Mouse (Mus musculus): Measurements from ENCODE around the gene Stx1a. TPM values are rescaled to one million over a fixed set of nuclear protein-coding genes. Genes with fewer than 3 reads are reported as not detected.

Stx1a gene
- polyA plus RNA-seq, 1 experiment: 4.4 TPM

DNA sequence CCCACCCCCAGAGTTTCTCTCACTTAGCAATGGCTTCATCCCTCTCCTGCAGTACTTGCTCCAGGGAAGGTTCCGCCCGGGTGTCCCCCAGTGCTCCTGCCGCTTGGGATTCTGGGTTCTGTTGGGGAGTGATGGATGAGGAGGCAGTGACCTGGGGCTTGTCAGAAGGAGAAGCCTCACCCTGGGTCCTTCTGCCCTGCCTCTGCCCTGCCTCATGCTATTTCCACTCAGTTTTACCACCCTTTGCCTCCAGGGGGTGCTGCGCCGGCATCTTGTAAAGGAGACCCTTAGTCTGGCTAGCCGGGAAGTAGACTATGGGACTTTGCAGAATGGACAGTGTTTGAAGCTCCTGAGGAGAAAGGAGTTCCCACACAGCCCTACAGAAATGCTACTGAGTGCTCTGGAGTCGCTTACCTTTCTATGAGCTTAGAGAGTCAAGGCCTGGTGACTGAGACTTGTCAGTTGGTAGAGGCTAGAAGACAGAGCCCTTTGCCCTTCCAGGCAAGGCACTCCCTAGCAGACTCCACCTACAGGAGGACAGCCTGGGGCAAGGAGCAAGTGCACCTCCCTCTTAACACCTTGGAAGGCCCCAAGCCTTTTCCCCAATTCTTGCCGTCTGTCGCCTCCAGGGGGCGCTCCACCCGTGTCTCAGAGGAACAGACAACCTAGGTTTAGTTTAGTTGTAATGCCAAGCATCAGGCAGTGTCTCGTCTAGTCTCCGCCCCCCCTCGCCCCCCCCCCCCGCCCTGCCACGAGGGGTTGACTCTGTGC is 10.4 kb upstream of the Stx1a start:
- Histone ChIP-seq H3K79me2 (ENCODE audit: control insufficient read depth, insufficient read depth) (no peaks in the 10 kb centered on the region), H3K36me3 (ENCODE audit: control insufficient read depth, insufficient read depth) (no peaks in the 10 kb centered on the region), H3K4me3 (no peak overlapping the region), H3K27me3 (ENCODE audit: control insufficient read depth, insufficient read depth, insufficient read length) (no peaks in the 10 kb centered on the region), H3K4me2 (ENCODE audit: low read depth) (no peak overlapping the region), H3ac (ENCODE audit: control insufficient read depth, insufficient read length) (no peak overlapping the region)
- TF ChIP-seq POLR2AphosphoS2 (IDR thresholded peaks at IDR 0.05; ENCODE audit: insufficient read length, low read depth): no peak
- no peak for TF ChIP-seq USF1 (IDR thresholded peaks at IDR 0.05; ENCODE audit: low read depth)
- TF ChIP-seq POLR2A (IDR thresholded peaks at IDR 0.05; ENCODE audit: insufficient read length, low read depth): no peak
- no peak for TF ChIP-seq MYOD1 (IDR thresholded peaks at IDR 0.05; ENCODE audit: control insufficient read depth in 1 of 3, insufficient read length in 2 of 3, low read depth in 2 of 3)
- TF ChIP-seq CEBPB (IDR thresholded peaks at IDR 0.05; ENCODE audit: insufficient read depth, poor library complexity, severe bottlenecking): no peak
- TF ChIP-seq E2F4 (IDR thresholded peaks at IDR 0.05; ENCODE audit: insufficient read depth): no peak
- no peak for TF ChIP-seq TCF3 (IDR thresholded peaks at IDR 0.05; ENCODE audit: insufficient read length, low read depth)
- TF ChIP-seq MYOG (IDR thresholded peaks at IDR 0.05; ENCODE audit: control insufficient read depth in 1 of 3, insufficient read depth in 1 of 3, insufficient read length in 2 of 3, low read depth in 2 of 3): no peak
- TF ChIP-seq MAX (IDR thresholded peaks at IDR 0.05; ENCODE audit: low read depth): no peak
- no peak for TF ChIP-seq TCF12 (IDR thresholded peaks at IDR 0.05; ENCODE audit: insufficient read depth, poor library complexity, severe bottlenecking)
- TF ChIP-seq REST (IDR thresholded peaks at IDR 0.05; ENCODE audit: insufficient read depth, insufficient read length): no peak
- TF ChIP-seq SRF (IDR thresholded peaks at IDR 0.05; ENCODE audit: control insufficient read depth, insufficient read length, low read depth): no peak

DNA sequence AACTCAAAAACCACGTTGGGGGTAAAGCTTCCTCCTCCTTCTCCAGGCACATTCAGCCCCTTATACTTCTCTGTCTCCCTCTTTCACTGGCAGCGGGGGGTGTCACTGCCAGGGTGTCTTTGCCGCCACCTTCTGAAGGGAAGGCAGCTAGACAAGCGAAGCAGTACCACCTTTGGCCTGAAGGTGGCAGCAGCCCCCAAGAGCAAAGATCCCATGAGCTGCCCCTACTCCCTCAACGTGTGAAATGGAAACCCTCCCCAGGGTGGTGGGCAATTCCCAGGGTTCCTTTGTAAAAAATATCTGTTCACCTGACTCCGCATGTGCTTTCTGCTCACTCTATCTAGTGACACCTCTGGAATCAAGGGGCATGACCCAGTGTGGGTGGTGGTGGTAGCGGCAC is 7.8 kb upstream of the Stx1a start:
- H3K79me2 ChIP-seq (ENCODE audit: control insufficient read depth, insufficient read depth): no peaks in the 10 kb centered on the region
- no peak overlapping the region for H3ac ChIP-seq (ENCODE audit: control insufficient read depth, insufficient read length)
- H3K4me2 ChIP-seq (ENCODE audit: low read depth): no peak overlapping the region
- no peaks in the 10 kb centered on the region for H3K27me3 ChIP-seq (ENCODE audit: control insufficient read depth, insufficient read depth, insufficient read length)
- TF ChIP-seq POLR2AphosphoS2 (IDR thresholded peaks at IDR 0.05; ENCODE audit: insufficient read length, low read depth) (no peak), MYOD1 (IDR thresholded peaks at IDR 0.05; ENCODE audit: control insufficient read depth in 1 of 3, insufficient read length in 2 of 3, low read depth in 2 of 3) (no peak), MYOG (IDR thresholded peaks at IDR 0.05; ENCODE audit: control insufficient read depth in 1 of 3, insufficient read depth in 1 of 3, insufficient read length in 2 of 3, low read depth in 2 of 3) (no peak)
- no peaks in the 10 kb centered on the region for H3K36me3 ChIP-seq (ENCODE audit: control insufficient read depth, insufficient read depth)
- no peak overlapping the region for H3K4me3 ChIP-seq

DNA sequence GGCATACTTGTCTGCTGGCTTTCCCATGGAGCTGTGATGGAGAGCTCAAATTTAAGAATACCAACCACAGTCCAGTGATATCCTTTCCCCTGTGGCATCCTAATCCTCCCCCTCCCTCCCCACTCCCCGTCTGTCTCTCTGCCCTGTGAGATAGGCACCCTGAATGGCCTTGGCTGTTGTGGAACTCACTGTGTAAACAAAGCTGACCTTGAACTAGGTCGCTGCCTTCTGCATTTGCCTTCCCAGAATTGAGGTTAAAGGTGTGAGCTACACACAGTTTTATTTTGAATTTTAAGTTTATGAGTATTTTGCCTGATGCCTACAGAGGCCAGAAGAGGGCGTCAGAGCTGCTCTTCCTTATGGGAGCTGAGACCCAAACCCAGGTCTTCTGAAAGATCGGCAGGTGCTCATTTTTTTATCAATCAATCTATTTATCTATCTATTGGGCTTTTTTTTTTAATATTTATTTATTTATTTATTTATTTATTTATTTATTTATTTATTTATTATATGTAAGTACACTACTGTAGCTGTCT is 7.0 kb upstream of the Stx1a start:
- Histone ChIP-seq H3K4me2 (ENCODE audit: low read depth) (no peak overlapping the region), H3ac (ENCODE audit: control insufficient read depth, insufficient read length) (no peak overlapping the region), H3K4me3 (no peak overlapping the region), H3K79me2 (ENCODE audit: control insufficient read depth, insufficient read depth) (no peaks in the 10 kb centered on the region), H3K36me3 (ENCODE audit: control insufficient read depth, insufficient read depth) (no peaks in the 10 kb centered on the region), H3K27me3 (ENCODE audit: control insufficient read depth, insufficient read depth, insufficient read length) (no peaks in the 10 kb centered on the region)
- no peak for TF ChIP-seq POLR2A (IDR thresholded peaks at IDR 0.05; ENCODE audit: insufficient read length, low read depth)
- no peak for TF ChIP-seq MYOG (IDR thresholded peaks at IDR 0.05; ENCODE audit: control insufficient read depth in 1 of 3, insufficient read depth in 1 of 3, insufficient read length in 2 of 3, low read depth in 2 of 3)
- no peak for TF ChIP-seq TCF12 (IDR thresholded peaks at IDR 0.05; ENCODE audit: insufficient read depth, poor library complexity, severe bottlenecking)
- no peak for TF ChIP-seq USF1 (IDR thresholded peaks at IDR 0.05; ENCODE audit: low read depth)
- TF ChIP-seq E2F4 (IDR thresholded peaks at IDR 0.05; ENCODE audit: insufficient read depth): no peak
- TF ChIP-seq REST (IDR thresholded peaks at IDR 0.05; ENCODE audit: insufficient read depth, insufficient read length): no peak
- no peak for TF ChIP-seq MYOD1 (IDR thresholded peaks at IDR 0.05; ENCODE audit: control insufficient read depth in 1 of 3, insufficient read length in 2 of 3, low read depth in 2 of 3)
- TF ChIP-seq POLR2AphosphoS2 (IDR thresholded peaks at IDR 0.05; ENCODE audit: insufficient read length, low read depth): no peak
- TF ChIP-seq TCF3 (IDR thresholded peaks at IDR 0.05; ENCODE audit: insufficient read length, low read depth): no peak
- TF ChIP-seq MAX (IDR thresholded peaks at IDR 0.05; ENCODE audit: low read depth): no peak
- TF ChIP-seq CEBPB (IDR thresholded peaks at IDR 0.05; ENCODE audit: insufficient read depth, poor library complexity, severe bottlenecking): no peak

DNA sequence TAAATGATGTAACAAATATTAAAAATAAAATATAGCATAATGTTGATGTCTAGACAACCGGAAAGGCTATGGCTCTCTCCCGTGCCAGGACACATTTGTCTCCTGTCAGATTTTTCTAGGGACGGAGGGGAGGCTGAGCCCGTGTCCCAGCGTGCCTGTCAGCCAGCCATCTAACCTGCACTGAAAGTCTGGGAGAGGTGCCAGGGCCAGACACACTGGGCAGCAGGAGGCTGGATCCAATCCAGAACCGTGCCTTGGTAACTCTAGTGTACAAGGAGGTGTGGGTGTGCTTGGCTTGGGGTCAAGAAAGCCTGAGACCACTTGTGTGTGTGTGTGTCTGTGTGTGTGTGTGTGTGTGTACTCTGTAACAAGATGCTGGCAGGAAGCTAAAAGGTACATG is 1.5 kb upstream of the Stx1a start:
- Histone ChIP-seq H3K4me2 (ENCODE audit: low read depth) (no peak overlapping the region), H3ac (ENCODE audit: control insufficient read depth, insufficient read length) (no peak overlapping the region), H3K27me3 (ENCODE audit: control insufficient read depth, insufficient read depth, insufficient read length) (no peaks in the 10 kb centered on the region), H3K36me3 (ENCODE audit: control insufficient read depth, insufficient read depth) (no peaks in the 10 kb centered on the region), H3K79me2 (ENCODE audit: control insufficient read depth, insufficient read depth) (peaks cover 7% of the 10 kb centered on the region), H3K4me3 (no peak overlapping the region)
- TF ChIP-seq SRF (IDR thresholded peaks at IDR 0.05; ENCODE audit: control insufficient read depth, insufficient read length, low read depth) (no peak), USF1 (IDR thresholded peaks at IDR 0.05; ENCODE audit: low read depth) (no peak), TCF3 (IDR thresholded peaks at IDR 0.05; ENCODE audit: insufficient read length, low read depth) (no peak)

DNA sequence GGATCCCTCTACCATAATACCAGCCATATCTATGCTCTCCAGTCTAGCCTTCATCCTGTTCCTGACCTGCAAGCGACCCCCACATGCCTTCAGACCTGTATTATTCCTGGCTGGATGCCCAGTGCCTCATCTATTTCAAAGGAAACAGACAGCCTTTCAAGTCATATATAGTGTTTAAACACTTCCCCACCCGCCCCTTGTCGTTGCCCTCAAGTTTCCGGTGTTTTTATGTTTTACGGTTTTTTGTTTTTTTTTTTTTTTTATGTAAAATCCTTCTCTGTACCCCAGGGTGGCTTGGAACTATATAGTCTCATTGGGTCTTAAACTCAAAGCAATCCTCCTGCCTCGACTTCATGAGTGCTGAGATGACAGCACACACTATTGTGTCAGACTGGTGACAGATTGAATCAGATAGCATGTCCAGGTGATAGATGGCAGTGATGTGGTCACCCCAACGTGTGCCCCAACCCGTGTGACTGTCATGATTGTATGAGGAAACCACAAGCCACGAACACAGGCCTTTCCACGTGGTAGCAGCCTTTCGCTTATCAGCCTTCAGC is 1.5 kb downstream of the Stx1a start:
- H3K4me3 ChIP-seq: peak overlapping the region; percentile 69
- H3K4me2 ChIP-seq (ENCODE audit: low read depth): peak overlapping the region; percentile 86
- TF ChIP-seq MYOG (IDR thresholded peaks at IDR 0.05; ENCODE audit: control insufficient read depth in 1 of 3, insufficient read depth in 1 of 3, insufficient read length in 2 of 3, low read depth in 2 of 3) (no peak), TCF12 (IDR thresholded peaks at IDR 0.05; ENCODE audit: insufficient read depth, poor library complexity, severe bottlenecking) (no peak), TCF3 (IDR thresholded peaks at IDR 0.05; ENCODE audit: insufficient read length, low read depth) (no peak), MAX (IDR thresholded peaks at IDR 0.05; ENCODE audit: low read depth) (no peak), USF1 (IDR thresholded peaks at IDR 0.05; ENCODE audit: low read depth) (no peak), MYOD1 (IDR thresholded peaks at IDR 0.05; ENCODE audit: control insufficient read depth in 1 of 3, insufficient read length in 2 of 3, low read depth in 2 of 3) (no peak), POLR2AphosphoS2 (IDR thresholded peaks at IDR 0.05; ENCODE audit: insufficient read length, low read depth) (no peak)
- H3K79me2 ChIP-seq (ENCODE audit: control insufficient read depth, insufficient read depth): peaks cover 7% of the 10 kb centered on the region
- H3K27me3 ChIP-seq (ENCODE audit: control insufficient read depth, insufficient read depth, insufficient read length): no peaks in the 10 kb centered on the region
- H3K36me3 ChIP-seq (ENCODE audit: control insufficient read depth, insufficient read depth): no peaks in the 10 kb centered on the region
- no peak overlapping the region for H3ac ChIP-seq (ENCODE audit: control insufficient read depth, insufficient read length)
